Comparison of ENCODE assay signal across 15 mouse cellular contexts in the genomic region with DNA sequence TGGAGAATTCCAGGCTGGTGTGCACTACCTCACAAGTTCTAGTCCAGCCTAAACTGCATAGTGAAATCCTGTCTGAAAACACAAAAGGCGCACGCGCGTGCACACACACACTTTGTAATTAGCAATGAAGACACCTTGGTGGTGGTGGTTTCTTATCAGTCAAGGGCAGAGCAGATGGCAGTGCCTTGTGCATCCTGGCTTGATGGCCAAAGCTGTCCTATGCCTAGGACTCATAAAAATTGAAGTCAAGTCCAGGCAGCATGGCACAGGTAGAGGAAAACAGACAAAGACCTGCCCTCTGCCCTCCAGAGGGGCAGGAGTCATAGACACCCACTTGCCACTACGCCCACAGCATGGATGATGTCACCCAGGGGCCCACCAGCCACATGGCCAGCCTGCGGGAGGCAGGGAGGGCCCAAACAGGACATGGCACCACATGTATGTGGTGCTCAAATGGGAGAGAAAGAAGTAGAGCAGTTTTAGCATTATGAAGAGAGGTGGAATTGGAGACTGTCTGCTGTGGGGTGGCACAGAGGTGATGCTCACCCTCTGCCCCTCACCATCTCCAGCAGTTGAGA. TPM values are rescaled to one million over a fixed set of nuclear protein-coding genes. Genes with fewer than 3 reads are reported as not detected.
A peak's percentile ranks its signal among the peaks of the same experiment; 100 is the strongest.
DNase-seq lines count a peak whose midpoint lies in the region; ATAC-seq and TF ChIP-seq lines count a peak whose summit lies in the region.
"Had no signal": no experiment of that assay in that cellular context is flagged by ENCODE, and none has a peak within 500 bp of the region (broad histone marks: within the 10 kb centered on the region; RNA-seq: fewer than 3 reads in every experiment).

No protein-coding gene starts in this region.

- H3K36me3 ChIP-seq in lung, embryonic 14.5 days (ENCODE audit: insufficient read depth), result 0 out of 2 replicates have a peak, but pooled peaks cover 11% of the 10 kb centered on the region
- H3K36me3 ChIP-seq in megakaryocyte, embryonic 14.5 days (replicated peaks; ENCODE audit: low read length), result peaks cover 26% of the 10 kb centered on the region
- H3K36me3 ChIP-seq: hindbrain, embryonic 12.5 days had no signal

- H3K9me3 ChIP-seq in lung, embryonic 14.5 days (ENCODE audit: low read depth, low read length), result no peaks in the 10 kb centered on the region
- no peaks in the 10 kb centered on the region for H3K9me3 ChIP-seq in megakaryocyte, embryonic 14.5 days
- H3K9me3 ChIP-seq: hindbrain, embryonic 12.5 days had no signal

- peaks cover 22% of the 10 kb centered on the region for H3K4me1 ChIP-seq in lung, embryonic 14.5 days (ENCODE audit: insufficient read depth)
- H3K4me1 ChIP-seq in megakaryocyte, embryonic 14.5 days, result peaks cover 95% of the 10 kb centered on the region

- peak; percentile 41; the same call in 1 of the 2 replicates for ATAC-seq in lung, embryonic 14.5 days (ENCODE audit: insufficient read depth)
- ATAC-seq in erythroblast, adult 5-6 weeks (replicated peaks; ENCODE audit: low FRiP score, poor library complexity, severe bottlenecking), result peak; percentile 65
- ATAC-seq: forebrain, embryonic 14.5 days had no signal

- TF ChIP-seq CTCF in lung, embryonic 14.5 days (IDR thresholded peaks at IDR 0.05; ENCODE audit: low read depth), result no peak

- no peak overlapping the region for H3K27ac ChIP-seq in lung, embryonic 14.5 days (ENCODE audit: low read depth)
- H3K27ac ChIP-seq: hindbrain, embryonic 12.5 days had no signal

- no peak overlapping the region for H3K4me3 ChIP-seq in lung, embryonic 14.5 days (ENCODE audit: low read depth, low read length)
- H3K4me3 ChIP-seq in megakaryocyte, embryonic 14.5 days (replicated peaks), result peak overlapping the region; percentile 76
- H3K4me3 ChIP-seq: hindbrain, embryonic 12.5 days had no signal

- no peak for DNase-seq in lung, embryonic 14.5 days
- no peak for DNase-seq in lung, adult 18-20 months
- DNase-seq in liver, result peak; percentile 23
- DNase-seq in spleen, adult 12 weeks (ENCODE audit: low spot score), result no peak
- no peak for DNase-seq in cerebellum, adult 11 months
- DNase-seq in thymus, postnatal 0 days (ENCODE audit: low spot score), result no peak
- DNase-seq: adrenal gland, postnatal 10 days; cerebellum, adult 9-10 months; heart, adult 18-20 months; kidney, postnatal 4 days; midbrain, embryonic 14.5 days had no signal

- no peak overlapping the region for H3K4me2 ChIP-seq in lung, embryonic 14.5 days
- H3K4me2 ChIP-seq: hindbrain, embryonic 12.5 days had no signal

- 89% methylated on average over 6 of the region's 6 CpGs for WGBS in lung, embryonic 14.5 days

- no peaks in the 10 kb centered on the region for H3K27me3 ChIP-seq in lung, embryonic 14.5 days (ENCODE audit: insufficient read depth, low read length)
- no peaks in the 10 kb centered on the region for H3K27me3 ChIP-seq in megakaryocyte, embryonic 14.5 days (replicated peaks)
- H3K27me3 ChIP-seq: hindbrain, embryonic 12.5 days had no signal

- no peak overlapping the region for H3K9ac ChIP-seq in lung, embryonic 14.5 days
- H3K9ac ChIP-seq: hindbrain, embryonic 12.5 days had no signal

RNA-seq across cellular contexts. Expression of a gene that starts 9.1 kb away (rescaled TPM):
- polyA plus RNA-seq in lung, embryonic 14.5 days (2014; fragmentation: Nextera tagmentation; extraction: Ambion mirVana), result 126 and 128 TPM in 2 replicates
- 38.7 and 39.8 TPM in 2 replicates for total RNA-seq in erythroblast, adult 5-6 weeks (2015; ENCODE audit: low replicate concordance)
- 27.3 and 35.0 TPM in 2 replicates for total RNA-seq in erythroblast, adult 5-6 weeks (2017; ENCODE audit: low replicate concordance)
- polyA plus RNA-seq in megakaryocyte, embryonic 14.5 days (2012; ENCODE audit: insufficient read depth, low replicate concordance), result 14.7 and 37.2 TPM in 2 replicates
- 55.6 and 56.8 TPM in 2 replicates for polyA plus RNA-seq in thymus, postnatal 0 days (2015; fragmentation: Nextera tagmentation; extraction: Ambion mirVana)
